Mouse (Mus musculus): ENCODE data around the gene Adprh. TPM values are rescaled to one million over a fixed set of nuclear protein-coding genes. Genes with fewer than 3 reads are reported as not detected.

Adprh gene
- total RNA-seq, 2 experiments from 2014 or later: 63.6 to 63.9 TPM

GRCm38 (mm10) chr16:38467917-38468705, 15.6 kb upstream of the Adprh start:
- no peak for DNase-seq (ENCODE audit: extremely low spot score in 1 of 2, low spot score in 2 of 2)
- intact Hi-C loops (cut with DNase I): no loop called here

GRCm38 (mm10) chr16:38467091-38467916, 14.8 kb upstream of the Adprh start:
- DNase-seq (ENCODE audit: extremely low spot score in 1 of 2, low spot score in 2 of 2): no peak
- intact Hi-C loops (cut with DNase I): no loop called here

- intact Hi-C loops (cut with DNase I): no loop called here
- no peak for DNase-seq (ENCODE audit: extremely low spot score in 1 of 2, low spot score in 2 of 2)
Observed at GRCm38 (mm10) chr16:38466089-38466488, 13.6 kb upstream of the Adprh start.

GRCm38 (mm10) chr16:38463305-38463704, 10.8 kb upstream of the Adprh start:
- intact Hi-C loops (cut with DNase I): no loop called here
- no peak for DNase-seq (ENCODE audit: extremely low spot score in 1 of 2, low spot score in 2 of 2)

- intact Hi-C loops (cut with DNase I): no loop called here
- no peak for DNase-seq (ENCODE audit: extremely low spot score in 1 of 2, low spot score in 2 of 2)
Observed at GRCm38 (mm10) chr16:38462161-38462560, 9.7 kb upstream of the Adprh start.

- DNase-seq (ENCODE audit: extremely low spot score in 1 of 2, low spot score in 2 of 2): no peak
- intact Hi-C loops (cut with DNase I): no loop called here
Observed at GRCm38 (mm10) chr16:38461749-38462148, 9.2 kb upstream of the Adprh start.

GRCm38 (mm10) chr16:38459990-38460389, 7.5 kb upstream of the Adprh start:
- DNase-seq (ENCODE audit: extremely low spot score in 1 of 2, low spot score in 2 of 2): no peak
- intact Hi-C loops (cut with DNase I): no loop called here

- intact Hi-C loops (cut with DNase I): no loop called here
- no peak for DNase-seq (ENCODE audit: extremely low spot score in 1 of 2, low spot score in 2 of 2)
Observed at GRCm38 (mm10) chr16:38458600-38459280, 6.2 kb upstream of the Adprh start.

GRCm38 (mm10) chr16:38456812-38457567, 4.5 kb upstream of the Adprh start:
- no peak for DNase-seq (ENCODE audit: extremely low spot score in 1 of 2, low spot score in 2 of 2)
- intact Hi-C loops (cut with DNase I): no loop called here

- no peak for DNase-seq (ENCODE audit: extremely low spot score in 1 of 2, low spot score in 2 of 2)
- intact Hi-C loops (cut with DNase I): no loop called here
Observed at GRCm38 (mm10) chr16:38455511-38456418, 3.3 kb upstream of the Adprh start, which contains the start of gene Cd80. TSS of gene Cd80 (plus strand) at chr16:38455561.

GRCm38 (mm10) chr16:38454533-38455254, 2.2 kb upstream of the Adprh start:
- intact Hi-C loops (cut with DNase I): no loop called here
- no peak for DNase-seq (ENCODE audit: extremely low spot score in 1 of 2, low spot score in 2 of 2)

GRCm38 (mm10) chr16:38453952-38454351, 1.4 kb upstream of the Adprh start:
- intact Hi-C loops (cut with DNase I): no loop called here

GRCm38 (mm10) chr16:38453203-38453553, 675 bp upstream of the Adprh start:
- intact Hi-C loops (cut with DNase I): no loop called here
- no peak for DNase-seq (ENCODE audit: extremely low spot score in 1 of 2, low spot score in 2 of 2)

More at GRCm38 (mm10) chr16:38453952-38454351, 1.4 kb upstream of the Adprh start:
- no peak for DNase-seq (ENCODE audit: extremely low spot score in 1 of 2, low spot score in 2 of 2)

GRCm38 (mm10) chr16:38451421-38452205, 890 bp downstream of the Adprh start:
- intact Hi-C loops (cut with DNase I): no loop called here
- DNase-seq (ENCODE audit: extremely low spot score in 1 of 2, low spot score in 2 of 2): no peak

- intact Hi-C loops (cut with DNase I): no loop called here
- DNase-seq (ENCODE audit: extremely low spot score in 1 of 2, low spot score in 2 of 2): no peak
Observed at GRCm38 (mm10) chr16:38450707-38451106, 1.8 kb downstream of the Adprh start.

GRCm38 (mm10) chr16:38448458-38448857, 4.0 kb downstream of the Adprh start:
- intact Hi-C loops (cut with DNase I): no loop called here
- DNase-seq (ENCODE audit: extremely low spot score in 1 of 2, low spot score in 2 of 2): no peak

- no peak for DNase-seq (ENCODE audit: extremely low spot score in 1 of 2, low spot score in 2 of 2)
- intact Hi-C loops (cut with DNase I): no loop called here
Observed at GRCm38 (mm10) chr16:38447366-38447765, 5.1 kb downstream of the Adprh start.
